Mouse (Mus musculus) fat pad, adult 2 months (tissue): ENCODE data around the gene Cep295nl.
"Not testable (repeated sequence)": the region's sequence is repeated elsewhere in the genome, so short reads cannot be mapped to it uniquely, and the experiment has no call there.

ENCODE experiments used
- DNase-seq: peaks from one replicate; pipeline ENCODE4 v3.0.0-alpha.2; 2011; ENCODE audit warnings: low read depth, low spot score; ENCODE audit errors: extremely low read depth

The Cep295nl gene

DNA sequence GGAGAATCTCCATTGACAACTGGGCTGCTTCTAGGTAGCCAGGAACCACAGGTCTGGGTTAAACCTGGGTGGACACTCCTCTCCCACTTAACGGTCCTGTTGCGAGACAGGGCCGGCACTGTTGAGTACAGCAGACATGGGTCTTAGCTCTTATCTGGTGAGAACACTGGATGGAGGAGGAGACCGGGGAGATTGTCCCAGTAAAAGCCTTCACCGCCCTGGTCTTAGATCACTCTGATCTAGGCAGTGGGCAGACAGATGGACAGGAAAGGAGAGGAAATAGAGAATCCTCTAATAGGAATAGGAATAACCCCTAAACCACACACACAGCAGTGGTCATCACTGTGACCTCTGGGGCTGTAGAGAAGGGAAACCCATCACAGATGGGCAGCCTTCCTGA lies 18.3 kb downstream of the Cep295nl start:
- DNase-seq, result no peak

DNA sequence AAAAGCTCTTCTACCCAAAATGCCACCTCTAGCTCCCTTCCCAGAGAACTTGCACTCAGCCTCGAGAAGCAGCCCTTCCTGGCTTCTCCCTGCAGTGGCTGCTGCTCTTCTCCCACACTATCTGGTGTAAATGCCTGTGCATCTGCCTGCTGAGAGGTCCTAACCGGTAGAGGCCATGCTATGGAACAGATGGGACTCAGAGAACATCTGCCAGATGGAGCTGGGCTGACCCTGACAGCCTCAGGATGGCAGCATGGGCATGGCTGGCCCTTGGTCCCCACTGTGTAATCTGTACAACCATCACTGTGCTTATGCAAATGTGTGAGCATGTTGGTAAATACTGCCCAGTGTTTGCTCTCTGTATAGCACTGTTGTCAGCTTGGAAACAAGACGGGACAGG lies 19.7 kb downstream of the Cep295nl start:
- DNase-seq, result no peak

DNA sequence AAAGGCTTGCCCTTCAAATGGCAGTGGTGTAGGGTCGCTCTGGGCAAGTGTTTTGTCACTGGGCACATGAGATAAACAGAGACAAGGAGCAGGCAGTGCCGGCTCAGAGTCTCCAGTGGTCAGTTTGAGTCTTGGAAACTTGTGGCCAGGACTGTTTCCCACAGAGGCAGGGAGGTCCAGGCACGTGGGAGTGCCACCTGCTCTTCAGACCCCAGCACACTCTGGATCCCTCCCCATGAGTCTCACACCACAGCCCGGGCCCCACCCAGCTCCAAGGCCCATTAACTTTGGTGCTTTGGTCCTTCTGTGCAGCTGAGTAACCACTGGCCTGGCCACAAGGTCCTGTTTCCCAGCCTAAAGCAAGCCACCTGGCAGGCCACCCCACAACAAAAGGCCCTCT lies 20.3 kb downstream of the Cep295nl start:
- no peak for DNase-seq

DNA sequence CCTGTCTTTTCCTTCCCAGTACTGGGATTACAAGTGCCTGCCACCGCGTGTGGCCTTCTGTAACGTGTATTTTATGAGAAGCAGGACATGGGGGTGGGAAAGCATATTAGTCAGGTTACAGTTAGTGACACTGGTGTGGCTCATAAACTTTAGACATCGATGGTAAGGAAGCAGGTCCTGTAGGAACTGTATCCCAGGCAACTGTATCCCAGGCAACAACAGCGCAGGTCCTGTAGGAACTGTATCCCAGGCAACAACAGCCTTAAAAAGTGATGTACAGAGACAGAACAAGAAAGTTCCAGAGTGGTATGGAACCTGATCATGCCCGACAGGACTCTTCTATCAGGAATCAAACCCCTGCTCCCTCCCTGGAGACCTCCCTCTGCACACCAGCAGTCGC lies 20.8 kb downstream of the Cep295nl start:
- no peak for DNase-seq

DNA sequence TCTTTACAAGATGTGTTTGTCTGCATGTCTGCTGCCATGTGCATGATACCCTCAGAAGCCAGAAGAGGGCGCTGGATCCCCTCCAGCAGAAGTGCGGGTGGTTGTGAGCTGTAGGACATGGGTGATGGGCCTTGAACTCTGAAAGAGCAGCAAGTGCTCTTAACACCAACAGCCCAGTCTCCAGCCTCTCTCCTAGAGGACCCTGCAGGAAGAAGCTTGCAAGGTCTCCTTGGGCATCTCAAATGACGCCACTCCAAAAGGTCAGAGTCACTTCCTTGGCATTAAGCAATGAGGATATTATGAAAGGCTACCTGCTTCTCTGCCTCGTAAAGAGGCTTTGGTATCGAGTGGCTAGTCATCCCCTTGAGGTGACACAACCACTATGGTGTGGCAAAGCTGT lies 23.6 kb downstream of the Cep295nl start:
- no peak for DNase-seq

DNA sequence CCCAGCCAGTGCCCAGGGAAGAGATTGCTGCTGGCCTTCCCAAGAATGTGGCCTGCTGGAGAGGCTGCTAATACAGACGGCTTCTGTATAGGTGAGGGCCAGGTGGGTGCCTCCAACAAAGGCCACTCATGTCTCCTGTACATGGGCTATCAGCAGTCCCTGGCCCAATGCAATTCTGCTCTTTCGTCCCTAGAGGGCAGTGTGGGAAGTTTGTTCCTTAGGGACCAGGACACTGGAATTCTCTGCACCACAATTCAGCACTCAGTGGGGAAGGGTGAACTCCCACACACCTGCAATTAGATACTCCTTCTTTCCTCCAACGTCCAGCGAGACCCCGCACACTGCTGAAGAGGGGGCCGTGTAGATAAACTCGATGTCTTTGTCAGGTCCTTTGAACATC lies 25.2 kb downstream of the Cep295nl start:
- no peak for DNase-seq

DNA sequence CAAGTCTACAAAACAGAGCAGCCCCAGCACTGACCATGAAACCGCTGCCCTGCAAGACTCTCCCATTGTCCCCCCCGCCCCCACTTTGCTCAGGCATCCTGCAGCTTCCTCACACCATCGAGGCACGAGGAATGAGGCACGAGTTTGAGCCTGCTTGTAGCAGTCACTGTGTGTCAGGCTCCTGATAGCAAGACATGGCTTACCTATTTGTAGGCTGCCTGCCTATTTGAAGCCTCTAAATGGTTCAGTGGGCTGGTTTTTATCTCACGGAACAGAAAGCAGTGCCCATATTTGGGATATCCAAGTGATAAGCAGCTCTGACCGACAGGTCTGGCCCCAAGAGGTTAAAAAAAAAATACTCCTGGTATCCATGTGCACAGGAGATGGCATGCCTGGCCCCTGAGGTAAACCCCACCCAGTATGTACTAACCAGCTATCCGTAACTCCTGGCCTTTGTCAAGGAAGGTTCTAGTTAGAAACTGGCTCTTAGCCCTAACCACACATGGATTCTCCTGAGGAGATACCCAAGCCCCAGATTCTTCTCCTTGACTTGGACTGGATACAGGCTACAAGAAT lies 26.0 kb downstream of the Cep295nl start:
- no peak for DNase-seq

DNA sequence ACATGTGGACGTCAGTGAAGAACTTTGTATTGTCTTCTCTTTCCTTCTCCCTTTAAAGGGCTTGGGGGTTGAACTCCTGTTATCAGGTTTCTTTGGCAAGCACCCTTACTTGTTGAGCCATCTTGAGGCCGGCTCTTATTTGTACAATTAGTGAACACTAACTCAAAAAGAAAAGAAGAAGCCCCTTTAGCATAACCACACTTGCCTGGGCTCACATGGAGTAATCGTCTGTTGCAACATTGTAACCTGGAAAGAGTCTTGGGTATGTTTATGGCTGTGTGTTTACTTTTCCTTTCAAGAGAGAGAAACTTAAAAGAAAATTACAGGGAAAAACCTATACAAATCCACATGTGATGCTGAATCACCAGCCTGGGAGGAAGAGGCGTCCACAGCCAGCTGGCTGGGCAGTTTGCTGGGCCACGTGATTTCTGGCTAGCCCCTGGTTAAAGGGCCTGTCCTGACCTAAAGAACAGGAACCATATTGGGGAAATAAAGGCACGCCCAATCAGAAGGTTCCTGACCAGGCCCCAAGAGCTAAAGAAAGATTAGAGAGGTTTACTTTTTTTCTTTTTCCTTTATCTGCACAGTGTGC lies 30.1 kb downstream of the Cep295nl start:
- DNase-seq, result no peak

DNA sequence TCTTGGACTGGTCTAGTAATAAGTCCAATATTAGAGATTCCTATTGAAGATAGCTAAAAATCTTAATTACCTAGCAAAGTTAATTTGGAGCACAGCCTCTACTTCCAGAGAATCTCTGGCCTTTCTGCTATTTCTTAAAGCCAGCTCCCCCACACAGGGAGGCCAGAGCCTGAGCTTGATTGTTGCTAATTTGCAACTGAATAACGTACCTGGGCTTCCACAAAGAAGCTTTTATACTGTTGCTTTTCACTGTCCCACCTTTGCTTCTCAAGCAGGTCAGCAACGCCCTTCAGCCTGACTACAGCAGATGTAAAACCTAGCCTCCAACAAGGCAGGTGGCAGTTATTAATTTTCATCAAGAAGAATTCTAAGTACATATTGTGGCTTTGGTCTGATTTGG lies 34.3 kb downstream of the Cep295nl start:
- DNase-seq, result not testable (repeated sequence)

DNA sequence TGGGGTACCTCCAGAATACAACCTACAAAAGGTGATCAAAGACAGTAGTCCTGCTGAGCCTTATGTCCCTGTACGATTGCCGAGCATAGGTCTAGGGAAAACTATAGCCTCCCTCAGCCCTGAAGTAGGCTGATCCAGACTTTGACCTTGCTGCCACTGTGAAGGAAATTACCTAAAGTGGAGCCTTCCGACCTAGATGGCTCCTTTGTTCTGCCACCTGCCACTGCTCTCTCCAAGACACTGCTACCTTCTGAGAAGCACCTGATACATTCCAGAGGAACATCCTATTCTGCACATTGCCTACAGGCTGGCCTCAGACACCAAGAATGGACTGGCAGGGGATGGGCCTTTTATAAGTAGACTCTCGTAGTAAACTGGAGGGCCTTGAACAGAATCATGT lies 38.3 kb downstream of the Cep295nl start:
- DNase-seq, result not testable (repeated sequence)

DNA sequence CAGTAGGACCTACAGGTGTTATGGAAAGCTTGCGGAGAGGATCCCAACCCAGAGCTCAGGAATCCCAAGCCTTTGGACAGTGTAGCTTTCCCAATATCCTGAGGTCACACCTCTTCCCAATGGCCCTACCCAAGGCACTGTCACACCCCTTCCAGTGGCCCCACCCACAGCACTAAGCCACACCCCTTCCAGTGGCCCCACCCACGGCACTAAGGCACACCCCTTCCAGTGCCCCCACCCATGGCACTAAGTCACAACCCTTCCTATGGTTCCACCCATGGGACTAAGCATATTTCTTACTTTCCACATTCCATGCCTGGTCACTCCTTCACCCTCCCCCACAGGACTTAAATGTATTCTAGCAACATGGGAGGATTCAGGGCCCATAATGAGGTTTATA lies 43.5 kb downstream of the Cep295nl start:
- no peak for DNase-seq

DNA sequence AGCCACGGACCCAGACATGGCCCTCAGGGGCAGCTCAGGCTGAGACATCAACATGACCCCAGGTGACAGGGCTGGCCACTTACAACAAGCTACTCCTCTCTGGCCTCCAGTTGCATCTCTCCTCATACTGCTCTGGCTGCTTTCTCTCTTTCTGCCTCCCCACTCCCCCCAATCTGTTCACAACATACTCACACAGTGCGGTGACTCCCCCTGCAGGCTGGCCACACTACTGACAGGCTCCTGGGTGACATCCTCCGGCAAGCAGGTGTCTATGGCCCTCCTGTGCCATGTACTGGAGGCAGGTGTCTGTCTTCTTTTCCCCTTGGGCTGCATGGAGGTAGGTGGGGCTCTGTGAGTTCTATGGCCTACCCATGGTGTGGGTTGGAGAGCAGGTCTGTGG lies 44.3 kb downstream of the Cep295nl start:
- no peak for DNase-seq

DNA sequence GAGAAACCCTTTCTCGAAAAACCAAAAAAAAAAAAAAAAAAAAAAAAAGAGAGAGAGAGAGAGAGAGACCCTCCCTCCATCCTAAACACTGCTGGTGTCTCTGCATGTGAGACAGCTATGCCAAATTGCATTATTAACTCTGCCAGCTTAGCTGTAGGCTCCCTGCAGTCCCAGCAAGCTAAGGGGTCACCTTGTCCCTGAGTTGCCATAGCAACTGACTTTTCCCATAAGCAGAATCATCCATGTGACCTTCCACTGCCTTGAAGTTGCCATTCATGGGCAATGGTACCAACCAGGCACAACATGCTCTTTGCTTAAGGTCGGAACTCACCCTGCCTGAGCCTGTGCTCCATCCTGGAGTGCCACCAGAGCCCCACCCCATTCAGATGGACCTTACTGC lies 47.3 kb downstream of the Cep295nl start:
- no peak for DNase-seq

DNA sequence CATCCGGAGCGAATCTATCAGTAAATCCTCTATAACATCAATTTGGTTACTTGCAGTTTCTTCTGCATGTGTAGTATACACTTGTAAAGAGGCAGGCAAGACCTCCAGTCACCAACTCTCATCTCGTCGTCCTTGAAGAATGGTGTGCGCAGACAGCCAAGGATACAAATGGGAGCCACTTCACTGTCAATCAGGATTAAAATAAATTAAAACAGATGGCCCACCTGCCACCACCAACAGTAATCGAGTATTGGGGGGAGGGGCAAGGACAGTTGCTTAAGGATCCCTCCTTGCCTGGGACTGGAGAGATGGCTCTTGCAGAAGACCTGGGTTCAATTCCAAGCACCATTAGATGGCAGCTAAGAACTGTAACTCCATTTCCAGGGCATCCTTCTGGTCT lies 49.6 kb downstream of the Cep295nl start:
- no peak for DNase-seq

DNA sequence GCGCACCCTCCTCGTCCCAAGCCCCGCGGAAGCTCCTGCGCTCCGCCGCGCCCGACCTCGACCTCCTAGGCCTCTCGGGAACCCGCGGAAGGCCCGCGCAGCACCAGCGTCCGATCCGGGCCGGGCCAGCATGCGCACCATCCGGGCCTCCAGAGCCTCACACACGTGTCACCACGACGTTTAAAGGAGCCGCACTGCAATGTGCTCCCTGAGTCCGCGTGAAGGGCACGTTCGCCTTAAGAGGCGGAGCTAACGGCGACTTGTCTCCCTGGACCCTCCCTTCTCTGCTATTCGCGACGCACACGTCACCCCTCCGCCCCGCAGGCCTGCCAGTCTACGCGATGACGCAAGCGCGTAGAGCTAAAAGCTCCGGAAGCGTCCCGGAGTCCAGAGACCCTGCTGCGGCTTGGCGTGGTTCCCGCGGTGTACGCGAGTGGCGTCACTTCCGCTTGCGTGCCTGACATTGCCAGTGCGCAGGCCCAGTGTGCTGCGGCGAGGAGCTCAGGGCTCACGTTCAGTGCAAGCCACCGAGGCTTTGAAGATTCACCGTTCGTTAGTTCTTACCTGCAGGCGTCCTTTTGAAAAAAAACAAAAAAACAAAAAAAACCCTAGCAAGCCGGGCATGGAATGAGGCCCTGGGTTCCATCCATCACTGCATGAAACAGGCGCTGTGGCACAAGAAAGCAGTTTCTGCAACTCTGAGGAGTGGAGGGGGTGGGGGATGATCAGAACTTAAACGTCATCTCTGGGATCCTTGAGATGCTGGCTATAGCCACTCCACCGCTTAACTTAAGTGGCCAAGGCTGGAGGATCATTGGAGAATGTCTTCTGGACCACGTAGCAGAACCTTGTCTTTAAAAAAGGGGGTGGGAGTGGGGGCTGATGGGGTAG lies 52.1 kb downstream of the Cep295nl start, which contains the start of gene Usp36:
Usp36 (minus strand) TSS at position 246 of the 891 bp plus-strand sequence.
- DNase-seq, result peak; percentile 95

DNA sequence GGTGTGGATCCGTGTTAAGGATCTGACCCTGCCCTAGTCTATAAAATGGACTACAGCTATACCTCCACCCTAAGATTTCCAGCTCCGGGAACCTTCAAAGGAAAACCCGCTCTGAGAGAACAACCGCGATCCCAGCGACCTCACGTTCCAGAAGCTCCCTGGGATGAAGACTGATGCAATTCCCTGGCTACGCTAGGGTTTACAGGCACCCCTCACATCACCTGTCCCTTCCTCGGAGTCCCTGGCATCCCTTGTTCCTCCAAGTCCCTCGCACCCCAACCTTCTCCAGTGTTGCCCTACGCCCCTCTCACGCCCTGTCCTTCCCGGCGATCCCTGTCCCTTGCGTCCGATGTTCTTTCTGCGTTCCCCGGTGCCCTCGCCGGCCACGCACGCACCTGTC lies 52.7 kb downstream of the Cep295nl start:
- no peak for DNase-seq

DNA sequence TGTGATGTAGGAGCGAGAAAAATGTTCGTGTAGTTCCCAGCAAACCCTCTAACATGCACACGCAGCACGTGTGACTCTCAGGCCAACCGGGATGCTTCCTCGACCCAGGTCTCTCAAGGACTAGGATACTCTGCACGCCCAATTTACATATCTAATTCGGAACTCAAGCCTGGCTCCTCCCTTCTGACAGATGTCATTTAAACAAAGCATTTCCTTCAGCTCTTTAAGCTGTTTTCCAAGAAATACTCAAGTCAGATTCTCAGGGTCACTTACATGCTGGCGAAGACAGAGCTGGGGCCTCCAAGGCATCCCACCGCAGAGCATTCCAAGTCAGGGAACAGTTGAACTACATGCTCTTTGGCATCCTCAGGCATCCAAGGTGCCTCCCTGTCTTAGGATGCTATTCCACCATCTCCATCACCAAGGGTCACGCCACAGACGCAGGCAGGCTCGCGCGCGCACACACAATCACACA lies 53.2 kb downstream of the Cep295nl start:
- DNase-seq, result no peak

DNA sequence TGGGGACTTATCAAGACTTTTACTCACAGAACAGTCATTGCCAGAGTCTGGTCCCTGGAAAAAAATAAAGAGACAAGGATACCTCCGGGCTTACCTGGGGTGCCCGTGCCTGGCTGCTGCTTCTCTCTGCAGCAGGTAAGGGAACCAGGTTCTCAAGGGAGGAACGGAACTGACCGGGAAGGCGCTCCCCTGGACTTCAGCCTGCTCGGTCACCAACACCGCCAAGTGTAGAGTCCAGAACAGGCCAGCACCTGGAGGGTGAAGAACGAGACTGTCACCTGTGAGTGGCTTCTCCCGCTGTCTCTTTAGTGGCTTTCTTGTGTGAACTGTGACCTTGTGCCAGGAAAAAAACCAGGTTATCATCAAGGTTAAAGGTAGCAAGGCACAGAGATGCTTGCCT lies 54.7 kb downstream of the Cep295nl start:
- no peak for DNase-seq

DNA sequence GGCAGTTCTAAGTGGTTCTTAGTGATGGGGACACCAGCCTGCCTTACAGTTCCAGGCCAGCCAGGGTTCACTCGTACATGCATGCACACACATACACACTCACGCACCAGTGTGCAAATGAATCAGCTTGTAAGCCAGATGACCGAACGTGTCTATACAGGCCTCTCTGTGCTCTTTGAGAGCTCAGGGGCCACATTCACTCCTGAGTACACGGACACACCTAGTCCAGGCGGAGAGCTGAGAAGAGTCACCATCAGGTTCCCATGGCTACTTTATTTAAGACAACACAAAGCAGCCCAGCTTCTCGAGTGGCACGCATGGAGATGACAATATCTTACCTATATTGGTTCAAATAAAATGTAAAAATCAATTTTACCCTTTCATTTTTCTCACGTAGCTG lies 55.9 kb downstream of the Cep295nl start:
- no peak for DNase-seq

DNA sequence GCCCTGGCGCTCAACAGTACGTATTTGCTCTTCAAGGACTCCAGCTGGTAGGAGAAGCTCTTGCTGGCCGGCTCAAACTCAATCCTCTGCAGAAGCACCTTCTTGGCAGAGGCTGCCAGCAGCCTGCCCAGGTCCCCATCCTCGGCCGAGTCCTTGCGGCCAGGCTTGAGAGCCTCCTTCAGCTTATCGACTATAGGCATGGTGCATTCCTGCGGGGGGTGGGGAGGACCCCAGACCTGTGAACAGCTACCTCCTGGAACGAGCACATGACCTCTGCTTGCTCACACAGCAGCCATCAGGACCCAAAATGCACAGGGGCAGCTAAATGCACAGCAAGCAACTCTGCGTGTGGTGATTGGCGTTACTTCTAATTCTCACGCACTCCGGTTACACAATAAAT lies 56.5 kb downstream of the Cep295nl start:
- DNase-seq, result no peak
